Mouse (Mus musculus) intestine, embryonic 15.5 days (tissue): Measurements from ENCODE around the gene Tmem219. TPM values are rescaled to one million over a fixed set of nuclear protein-coding genes. Genes with fewer than 3 reads are reported as not detected.
A peak's percentile ranks its signal among the peaks of the same experiment; 100 is the strongest.

Source experiments
- ATAC-seq: fragments of 200-750 bp; cut with Nextera tagmentation; 2 replicates; pipeline ENCODE4 v1.8.0; 2017; ENCODE audit warnings: moderate TSS enrichment, moderate library complexity
- H3K27ac ChIP-seq: fragments of 300-500 bp; sonication (generic); 2 replicates; pipeline ENCODE4 v1.5.1; 2015; ENCODE audit warnings: mild to moderate bottlenecking, inconsistent platforms
- H3K27me3 ChIP-seq: fragments of 300-500 bp; sonication (generic); replicated peaks from 2 replicates; pipeline ENCODE4 v1.6.1; 2015; ENCODE audit warnings: inconsistent platforms
- H3K36me3 ChIP-seq: fragments of 300-500 bp; sonication (generic); 2 replicates; pipeline ENCODE4 v1.6.1; 2015; ENCODE audit warnings: inconsistent platforms
- H3K4me1 ChIP-seq: fragments of 300-500 bp; sonication (generic); replicated peaks from 2 replicates; pipeline ENCODE4 v1.6.1; 2015; ENCODE audit warnings: inconsistent platforms
- H3K4me2 ChIP-seq: fragments of 300-500 bp; sonication (generic); replicated peaks from 2 replicates; pipeline ENCODE4 v1.6.1; 2015; ENCODE audit warnings: mild to moderate bottlenecking, inconsistent platforms
- H3K4me3 ChIP-seq: fragments of 300-500 bp; sonication (generic); replicated peaks from 2 replicates; pipeline ENCODE4 v1.5.1; 2015; ENCODE audit warnings: inconsistent platforms
- H3K9ac ChIP-seq: fragments of 300-500 bp; sonication (generic); 2 replicates; pipeline ENCODE4 v1.6.1; 2015; ENCODE audit warnings: inconsistent platforms
- H3K9me3 ChIP-seq: fragments of 300-500 bp; sonication (generic); 2 replicates; pipeline ENCODE4 v1.6.1; 2016; ENCODE audit warnings: inconsistent platforms
- WGBS: fragments of 180-500 bp; shearing (Covaris S2); methylation state at CpG from one replicate; pipeline ENCODE4 v1.1.7; 2015; 5-methylcytosine and 5-hydroxymethylcytosine counted together
- polyA plus RNA-seq: library from polyadenylated mRNA; unstranded; fragments of >200 nt; fragmentation: Nextera tagmentation; extraction: Ambion mirVana; gene quantifications from 2 replicates; pipeline ENCODE4 v1.2.1, GENCODE M21; 2015

Tmem219 gene
- polyA plus RNA-seq, 1 experiment from 2014 or later: 27.8 TPM

GRCm38 (mm10) chr7:126855641-126856040 is 67.1 kb downstream of the Tmem219 start:
- Histone ChIP-seq H3K4me2 (no peak overlapping the region), H3K4me3 (no peak overlapping the region), H3K4me1 (peaks cover 9% of the 10 kb centered on the region; the same call in 1 of the 2 replicates), H3K36me3 (peaks cover 22% of the 10 kb centered on the region), H3K27ac (no peak overlapping the region), H3K27me3 (no peaks in the 10 kb centered on the region; the same call in 1 of the 2 replicates), H3K9me3 (no peaks in the 10 kb centered on the region), H3K9ac (no peak overlapping the region)
- 88% methylated on average over 3 of the region's 3 CpGs for WGBS
- no peak for ATAC-seq

GRCm38 (mm10) chr7:126853454-126853853 is 69.3 kb downstream of the Tmem219 start:
- no peak for ATAC-seq
- WGBS: 87% methylated on average over 5 of the region's 5 CpGs
- no peak overlapping the region for H3K4me2 ChIP-seq
- H3K9me3 ChIP-seq: no peaks in the 10 kb centered on the region
- H3K4me1 ChIP-seq: peaks cover 10% of the 10 kb centered on the region; the same call in 1 of the 2 replicates
- H3K36me3 ChIP-seq: peaks cover 22% of the 10 kb centered on the region
- peaks cover 13% of the 10 kb centered on the region for H3K27me3 ChIP-seq
- H3K4me3 ChIP-seq: no peak overlapping the region
- H3K27ac ChIP-seq: no peak overlapping the region
- no peak overlapping the region for H3K9ac ChIP-seq

GRCm38 (mm10) chr7:126851192-126851591 is 71.5 kb downstream of the Tmem219 start:
- no peak overlapping the region for H3K9ac ChIP-seq
- peaks cover 17% of the 10 kb centered on the region for H3K4me1 ChIP-seq
- H3K4me2 ChIP-seq: no peak overlapping the region
- no peak overlapping the region for H3K27ac ChIP-seq
- H3K36me3 ChIP-seq: peaks cover 22% of the 10 kb centered on the region
- ATAC-seq: no peak
- H3K9me3 ChIP-seq: no peaks in the 10 kb centered on the region
- H3K4me3 ChIP-seq: no peak overlapping the region
- 48% methylated on average over 12 of the region's 12 CpGs for WGBS
- H3K27me3 ChIP-seq: peaks cover 29% of the 10 kb centered on the region

GRCm38 (mm10) chr7:126850161-126850560 is 72.6 kb downstream of the Tmem219 start:
- WGBS: 69% methylated on average over 6 of the region's 6 CpGs
- H3K9ac ChIP-seq: no peak overlapping the region
- H3K9me3 ChIP-seq: no peaks in the 10 kb centered on the region
- H3K4me2 ChIP-seq: no peak overlapping the region
- no peak overlapping the region for H3K27ac ChIP-seq
- peaks cover 22% of the 10 kb centered on the region for H3K36me3 ChIP-seq
- H3K4me1 ChIP-seq: peaks cover 17% of the 10 kb centered on the region
- peaks cover 29% of the 10 kb centered on the region for H3K27me3 ChIP-seq
- peak; percentile 34 for ATAC-seq
- H3K4me3 ChIP-seq: no peak overlapping the region

- 33% methylated on average over 10 of the region's 10 CpGs for WGBS
- H3K9me3 ChIP-seq: no peaks in the 10 kb centered on the region
- no peak overlapping the region for H3K4me3 ChIP-seq
- peaks cover 15% of the 10 kb centered on the region for H3K36me3 ChIP-seq
- peaks cover 17% of the 10 kb centered on the region for H3K4me1 ChIP-seq
- no peak for ATAC-seq
- peak overlapping the region; percentile 99; the same call in 1 of the 2 replicates for H3K4me2 ChIP-seq
- peaks cover 29% of the 10 kb centered on the region for H3K27me3 ChIP-seq
- H3K9ac ChIP-seq: no peak overlapping the region
- no peak overlapping the region for H3K27ac ChIP-seq
Observed at GRCm38 (mm10) chr7:126848794-126849193, 73.9 kb downstream of the Tmem219 start.

GRCm38 (mm10) chr7:126847421-126848398 is 75.0 kb downstream of the Tmem219 start:
- no peaks in the 10 kb centered on the region for H3K9me3 ChIP-seq
- peaks cover 17% of the 10 kb centered on the region for H3K4me1 ChIP-seq
- peak overlapping the region; percentile 52 for H3K9ac ChIP-seq
- peak overlapping the region; percentile 99 for H3K4me2 ChIP-seq
- no peak overlapping the region for H3K27ac ChIP-seq
- peak; percentile 34; the same call in 1 of the 2 replicates for ATAC-seq
- 1% methylated on average over 73 of the region's 74 CpGs for WGBS
- peak overlapping the region; percentile 51 for H3K4me3 ChIP-seq
- H3K36me3 ChIP-seq: peaks cover 4% of the 10 kb centered on the region; the same call in 1 of the 2 replicates
- H3K27me3 ChIP-seq: peaks cover 29% of the 10 kb centered on the region

GRCm38 (mm10) chr7:126847116-126847420 is 75.6 kb downstream of the Tmem219 start, which contains the start of gene Doc2a:
Gene Doc2a (plus strand): TSS chr7:126847416.
- no peak within 1 kb of the TSS for H3K27ac ChIP-seq
- ATAC-seq: no peak
- WGBS: 38% methylated on average over 4 of the region's 4 CpGs
- peaks cover 17% of the 10 kb centered on the region for H3K4me1 ChIP-seq
- H3K36me3 ChIP-seq: no peaks in the 10 kb centered on the region
- no peaks in the 10 kb centered on the region for H3K9me3 ChIP-seq
- H3K27me3 ChIP-seq: peaks cover 29% of the 10 kb centered on the region
- H3K9ac ChIP-seq: peak within 1 kb of the TSS; percentile 52
- peak within 1 kb of the TSS; percentile 51 for H3K4me3 ChIP-seq
- peak within 1 kb of the TSS; percentile 99 for H3K4me2 ChIP-seq

- no peaks in the 10 kb centered on the region for H3K9me3 ChIP-seq
- H3K27ac ChIP-seq: no peak overlapping the region
- WGBS: 96% methylated on average over 2 of the region's 2 CpGs
Observed at GRCm38 (mm10) chr7:126845516-126845915, 77.2 kb downstream of the Tmem219 start.

GRCm38 (mm10) chr7:126843276-126843675 is 79.4 kb downstream of the Tmem219 start:
- no peak overlapping the region for H3K4me2 ChIP-seq
- no peak overlapping the region for H3K4me3 ChIP-seq
- no peak overlapping the region for H3K27ac ChIP-seq
- no peaks in the 10 kb centered on the region for H3K9me3 ChIP-seq
- peaks cover 12% of the 10 kb centered on the region for H3K4me1 ChIP-seq
- 73% methylated on average over 9 of the region's 9 CpGs for WGBS
- no peaks in the 10 kb centered on the region for H3K36me3 ChIP-seq
- ATAC-seq: no peak
- H3K9ac ChIP-seq: no peak overlapping the region
- peaks cover 14% of the 10 kb centered on the region for H3K27me3 ChIP-seq

More at GRCm38 (mm10) chr7:126845516-126845915, 77.2 kb downstream of the Tmem219 start:
- no peaks in the 10 kb centered on the region for H3K36me3 ChIP-seq
- no peak overlapping the region for H3K9ac ChIP-seq
- H3K4me2 ChIP-seq: no peak overlapping the region
- no peak overlapping the region for H3K4me3 ChIP-seq
- peaks cover 29% of the 10 kb centered on the region for H3K27me3 ChIP-seq
- H3K4me1 ChIP-seq: peaks cover 17% of the 10 kb centered on the region
- ATAC-seq: no peak

Other genes starting within 250 kb of the Tmem219 start
- gene Sult1a1, start 246.5 kb downstream of the Tmem219 start, polyA plus RNA-seq: 5.5 and 6.1 TPM in 2 replicates
- gene Bola2, start 227.5 kb downstream of the Tmem219 start, polyA plus RNA-seq: 118 and 120 TPM in 2 replicates
- gene Slx1b, start 227.1 kb downstream of the Tmem219 start, polyA plus RNA-seq: 8.1 and 9.1 TPM in 2 replicates
- gene Coro1a, start 215.1 kb downstream of the Tmem219 start, polyA plus RNA-seq: 36.9 and 39.7 TPM in 2 replicates
- 109 and 112 TPM in 2 replicates for gene Mapk3, start 163.3 kb downstream of the Tmem219 start, polyA plus RNA-seq
- 1.4 and 1.6 TPM in 2 replicates for gene Gdpd3, start 156.6 kb downstream of the Tmem219 start, polyA plus RNA-seq
- 66.9 and 71.2 TPM in 2 replicates for gene Ypel3, start 146.0 kb downstream of the Tmem219 start, polyA plus RNA-seq
- gene Tbx6, start 141.4 kb downstream of the Tmem219 start, polyA plus RNA-seq: 0.34 and 0.43 TPM in 2 replicates
- gene Ppp4c, start 130.4 kb downstream of the Tmem219 start, polyA plus RNA-seq: 248 and 256 TPM in 2 replicates
- 1.2 and 1.5 TPM in 2 replicates for gene Fam57b, start 125.2 kb downstream of the Tmem219 start, polyA plus RNA-seq
- gene 4930451I11Rik, start 91.3 kb downstream of the Tmem219 start, polyA plus RNA-seq: not detected in 2 replicates
- 0.75 and 1.0 TPM in 2 replicates for gene Doc2a, start 75.5 kb downstream of the Tmem219 start, polyA plus RNA-seq
- 23.2 and 25.1 TPM in 2 replicates for gene Hirip3, start 60.9 kb downstream of the Tmem219 start, polyA plus RNA-seq
- 59.1 and 65.9 TPM in 2 replicates for gene Ino80e, start 60.5 kb downstream of the Tmem219 start, polyA plus RNA-seq
- 30.8 and 31.9 TPM in 2 replicates for gene Taok2, start 38.2 kb downstream of the Tmem219 start, polyA plus RNA-seq
- gene Kctd13, start 6.0 kb upstream of the Tmem219 start, polyA plus RNA-seq: 13.6 and 13.9 TPM in 2 replicates
- 0.32 and 0.46 TPM in 2 replicates for gene Asphd1, start 26.7 kb upstream of the Tmem219 start, polyA plus RNA-seq
- gene Sez6l2, start 27.6 kb upstream of the Tmem219 start, polyA plus RNA-seq: 2.4 and 2.9 TPM in 2 replicates
- gene Cdipt, start 53.0 kb upstream of the Tmem219 start, polyA plus RNA-seq: 123 and 136 TPM in 2 replicates
- 0.98 and 2.3 TPM in 2 replicates for gene Cdiptos, start 53.2 kb upstream of the Tmem219 start, polyA plus RNA-seq
- gene Mvp, start 91.7 kb upstream of the Tmem219 start, polyA plus RNA-seq: 58.3 and 59.2 TPM in 2 replicates
- gene Pagr1b, start 93.6 kb upstream of the Tmem219 start, polyA plus RNA-seq: 0.43 and 1.5 TPM in 2 replicates
- gene Pagr1a, start 94.4 kb upstream of the Tmem219 start, polyA plus RNA-seq: 48.4 and 52.6 TPM in 2 replicates
- gene Gm42742, start 98.2 kb upstream of the Tmem219 start, polyA plus RNA-seq: 41.5 and 51.1 TPM in 2 replicates
- 4.3 and 5.0 TPM in 2 replicates for gene Prrt2, start 98.3 kb upstream of the Tmem219 start, polyA plus RNA-seq
- 66.6 and 68.8 TPM in 2 replicates for gene Maz, start 104.1 kb upstream of the Tmem219 start, polyA plus RNA-seq
- gene Kif22, start 119.6 kb upstream of the Tmem219 start, polyA plus RNA-seq: 101 and 107 TPM in 2 replicates
- 7.6 and 28.5 TPM in 2 replicates for gene Zg16, start 164.4 kb upstream of the Tmem219 start, polyA plus RNA-seq
- 4.4 TPM in 2 replicates for gene AI467606, start 168.4 kb upstream of the Tmem219 start, polyA plus RNA-seq
- 5.3 and 6.1 TPM in 2 replicates for gene Qprt, start 199.3 kb upstream of the Tmem219 start, polyA plus RNA-seq
- 0.18 and 0.36 TPM in 2 replicates for gene Spn, start 214.9 kb upstream of the Tmem219 start, polyA plus RNA-seq